Mouse (Mus musculus): ENCODE results near the gene Pik3ip1.

The Pik3ip1 gene

DNA sequence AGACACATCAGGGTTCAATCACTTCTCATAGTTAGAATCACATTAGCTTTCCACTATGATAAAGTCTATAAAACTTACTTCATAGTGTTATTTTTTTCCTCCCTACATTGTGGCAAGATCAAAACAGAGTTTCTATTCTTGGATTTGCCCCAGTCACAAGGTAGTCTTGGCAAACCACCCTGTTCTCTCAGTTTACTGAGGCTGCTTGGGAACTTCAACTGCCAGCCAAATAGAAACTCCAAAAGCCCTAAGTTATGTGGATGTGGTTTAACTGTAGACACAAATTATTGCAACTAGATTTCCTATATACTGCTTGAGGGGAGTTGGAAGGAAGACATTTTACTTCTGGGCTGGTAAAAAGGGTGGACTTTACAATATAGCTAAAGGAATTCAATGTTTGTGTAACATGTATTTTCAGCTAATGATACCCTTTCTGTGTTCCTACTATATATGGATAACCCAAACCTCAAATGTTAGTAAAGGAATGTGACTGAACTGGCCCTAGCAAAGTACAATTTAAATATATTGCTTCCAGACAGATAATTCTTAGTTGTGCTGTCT, at the start of gene Pik3ip1:
Gene Pik3ip1, plus strand, starts transcription at position 511 of the 561 bp plus-strand sequence.
- TF ChIP-seq GATA4 (IDR thresholded peaks at IDR 0.05; ENCODE audit: insufficient replicate concordance, low read length): no peak

DNA sequence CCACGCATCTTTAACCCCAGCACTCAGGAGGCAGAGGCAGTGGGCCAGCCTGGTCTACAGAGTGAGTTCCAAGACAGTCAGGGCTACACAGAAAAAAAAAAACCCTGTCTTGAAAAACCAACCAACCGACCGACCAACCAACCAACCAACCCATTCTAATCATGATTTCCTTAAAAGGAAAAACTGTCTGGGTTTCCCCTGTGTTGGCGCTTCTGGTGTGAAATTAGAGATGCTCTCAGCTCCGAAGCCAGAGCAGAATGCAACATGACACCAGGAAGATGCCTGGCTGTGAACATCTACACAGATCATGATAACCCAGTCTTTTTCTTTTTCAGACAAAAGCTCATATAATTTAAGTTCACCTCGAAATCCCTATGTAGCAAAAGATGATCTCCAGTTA, 47.3 kb upstream of the Pik3ip1 start:
- TF ChIP-seq GATA4 (IDR thresholded peaks at IDR 0.05; ENCODE audit: insufficient replicate concordance, low read length): no peak

DNA sequence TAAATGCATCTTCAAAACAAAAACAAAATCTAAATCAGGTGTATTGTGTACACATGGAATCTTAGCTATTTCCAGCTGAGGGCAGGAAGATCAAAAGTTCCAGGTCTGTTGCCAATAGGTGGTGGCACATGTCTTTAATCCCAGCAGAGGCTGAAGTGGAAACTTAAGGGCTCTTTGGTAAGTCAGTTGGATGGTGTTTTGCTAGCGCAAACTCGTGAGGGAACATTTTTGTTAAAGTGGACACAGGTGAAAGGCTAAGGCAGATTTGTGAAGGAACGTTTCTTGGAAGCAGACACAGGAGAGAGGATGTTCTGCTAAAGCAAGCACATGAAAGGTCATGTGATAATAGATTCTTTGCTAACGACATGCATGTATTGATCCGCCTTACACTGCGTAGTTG, 46.6 kb upstream of the Pik3ip1 start:
- TF ChIP-seq GATA4 (IDR thresholded peaks at IDR 0.05; ENCODE audit: insufficient replicate concordance, low read length): no peak

DNA sequence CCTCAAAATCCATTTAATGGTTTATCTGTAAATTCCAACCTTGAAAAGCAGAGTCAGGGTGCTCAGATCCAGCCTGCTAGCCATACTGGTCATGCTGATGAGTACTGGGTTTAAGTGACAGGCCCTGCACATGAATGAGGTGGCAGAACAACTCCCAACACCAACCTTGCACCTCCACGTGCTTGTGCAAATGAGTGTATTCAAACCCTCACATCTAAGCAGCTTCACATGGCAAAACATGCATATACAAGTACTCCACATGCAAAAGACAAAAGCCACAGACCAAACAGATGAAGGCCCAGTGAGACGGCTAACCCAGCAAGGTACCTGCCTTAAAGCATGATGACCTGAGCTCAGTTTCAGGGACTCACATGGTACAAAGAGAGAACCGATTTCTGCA, 44.3 kb upstream of the Pik3ip1 start:
- no peak for TF ChIP-seq GATA4 (IDR thresholded peaks at IDR 0.05; ENCODE audit: insufficient replicate concordance, low read length)

DNA sequence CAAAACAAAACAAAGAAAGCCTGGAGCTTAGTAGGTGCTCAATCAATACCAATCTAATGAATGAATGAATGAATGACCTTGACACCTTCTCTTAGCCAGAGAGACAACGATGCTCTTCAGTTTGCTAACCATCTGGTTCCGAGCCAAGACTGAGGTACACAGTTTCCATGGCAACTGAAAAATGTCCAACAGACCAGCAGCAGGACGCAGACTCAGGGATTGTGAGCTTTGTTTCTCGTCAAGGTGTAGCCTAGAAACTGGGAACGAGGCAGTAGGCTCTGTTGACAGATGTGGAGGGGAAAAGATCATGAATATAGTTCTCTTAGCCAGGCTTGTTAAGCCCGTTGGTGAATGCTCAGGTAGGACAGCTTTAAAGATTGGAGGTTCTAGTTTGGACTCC, 43.1 kb upstream of the Pik3ip1 start:
- no peak for TF ChIP-seq GATA4 (IDR thresholded peaks at IDR 0.05; ENCODE audit: insufficient replicate concordance, low read length)

DNA sequence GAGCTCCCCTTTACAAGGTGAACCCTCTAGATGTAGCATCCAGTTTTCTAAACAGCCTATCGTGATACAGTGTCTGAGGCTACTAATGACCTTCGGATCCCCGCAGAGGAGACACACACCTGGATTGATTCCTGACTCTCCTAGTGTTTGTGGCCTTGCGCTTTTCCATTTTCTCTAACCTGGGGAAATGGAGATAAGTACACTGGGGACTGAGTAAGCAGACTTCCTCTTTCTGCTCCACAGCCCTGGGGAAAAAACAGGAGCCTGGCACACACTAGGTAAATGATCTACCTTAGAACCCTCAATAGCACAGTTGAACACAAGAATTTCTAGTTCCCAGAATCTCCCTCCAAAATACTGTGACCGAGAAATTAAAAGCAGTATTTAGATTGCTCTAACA, 42.3 kb upstream of the Pik3ip1 start:
- TF ChIP-seq GATA4 (IDR thresholded peaks at IDR 0.05; ENCODE audit: insufficient replicate concordance, low read length): no peak

DNA sequence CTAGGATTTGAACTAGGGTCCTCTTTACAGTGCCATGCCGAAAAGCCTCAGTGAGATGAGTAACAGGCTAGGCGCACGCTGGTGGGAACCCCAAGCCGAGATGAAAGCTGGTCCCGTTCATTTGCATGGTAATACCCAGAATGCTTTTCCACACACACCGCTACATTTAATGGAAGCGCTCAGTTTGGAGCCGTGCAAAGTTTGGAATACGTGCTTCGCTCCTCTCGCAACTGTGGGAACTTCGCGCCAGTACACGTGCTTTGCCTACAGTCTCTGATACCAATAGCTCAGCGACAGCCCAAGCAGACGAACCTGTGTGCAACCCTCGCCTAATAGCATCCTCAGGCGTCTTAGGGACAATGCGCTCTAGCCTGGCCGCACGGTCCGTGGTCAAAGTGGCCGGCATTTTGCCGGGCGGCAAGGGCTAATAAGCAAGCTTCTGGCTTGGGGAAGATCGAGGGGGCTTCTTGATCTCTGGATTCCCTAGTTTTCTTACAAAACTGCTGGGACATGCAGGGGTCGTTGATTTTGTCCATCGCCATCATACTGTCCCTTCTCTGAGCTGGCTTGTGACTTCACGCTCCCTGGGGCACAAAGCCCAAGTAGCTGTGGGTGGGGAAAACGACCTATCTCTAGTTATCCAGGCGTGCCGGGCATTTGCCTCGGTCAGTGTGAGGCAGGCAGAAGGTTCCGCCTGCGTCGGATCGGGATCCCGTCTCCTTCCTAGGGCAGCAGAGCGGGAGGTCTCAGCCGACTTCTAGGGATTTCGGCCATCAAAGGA, 41.5 kb upstream of the Pik3ip1 start, which contains the start of gene Patz1:
Gene Patz1, plus strand, starts transcription at position 354 of the 781 bp plus-strand sequence.
- TF ChIP-seq GATA4 (IDR thresholded peaks at IDR 0.05; ENCODE audit: insufficient replicate concordance, low read length): no peak

DNA sequence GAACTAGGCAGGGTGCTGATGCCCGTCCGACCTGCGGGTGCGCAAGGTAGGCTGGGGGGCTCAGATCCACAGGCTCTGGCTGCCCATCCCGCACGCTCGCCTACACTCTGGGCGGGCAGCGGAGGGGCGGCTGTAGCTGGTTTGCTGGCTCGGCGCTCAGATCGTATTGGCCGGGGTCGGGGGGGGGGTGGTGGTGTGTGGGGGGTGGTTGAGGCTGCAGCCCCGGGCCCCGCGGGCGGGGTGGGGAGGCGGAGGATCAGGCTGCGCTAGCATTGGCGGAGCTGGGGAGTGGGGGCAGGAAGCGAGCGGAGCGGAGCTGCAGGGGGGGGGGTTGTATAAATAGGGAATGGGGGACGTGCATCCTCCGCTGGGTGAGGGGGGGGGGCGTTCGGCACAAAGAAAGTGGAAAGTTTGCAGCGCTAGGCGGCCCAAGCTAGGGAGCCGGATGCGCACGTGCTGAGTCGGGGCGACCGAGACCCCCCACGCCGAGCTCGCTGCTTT, 40.8 kb upstream of the Pik3ip1 start:
- TF ChIP-seq GATA4 (IDR thresholded peaks at IDR 0.05; ENCODE audit: insufficient replicate concordance, low read length): no peak

DNA sequence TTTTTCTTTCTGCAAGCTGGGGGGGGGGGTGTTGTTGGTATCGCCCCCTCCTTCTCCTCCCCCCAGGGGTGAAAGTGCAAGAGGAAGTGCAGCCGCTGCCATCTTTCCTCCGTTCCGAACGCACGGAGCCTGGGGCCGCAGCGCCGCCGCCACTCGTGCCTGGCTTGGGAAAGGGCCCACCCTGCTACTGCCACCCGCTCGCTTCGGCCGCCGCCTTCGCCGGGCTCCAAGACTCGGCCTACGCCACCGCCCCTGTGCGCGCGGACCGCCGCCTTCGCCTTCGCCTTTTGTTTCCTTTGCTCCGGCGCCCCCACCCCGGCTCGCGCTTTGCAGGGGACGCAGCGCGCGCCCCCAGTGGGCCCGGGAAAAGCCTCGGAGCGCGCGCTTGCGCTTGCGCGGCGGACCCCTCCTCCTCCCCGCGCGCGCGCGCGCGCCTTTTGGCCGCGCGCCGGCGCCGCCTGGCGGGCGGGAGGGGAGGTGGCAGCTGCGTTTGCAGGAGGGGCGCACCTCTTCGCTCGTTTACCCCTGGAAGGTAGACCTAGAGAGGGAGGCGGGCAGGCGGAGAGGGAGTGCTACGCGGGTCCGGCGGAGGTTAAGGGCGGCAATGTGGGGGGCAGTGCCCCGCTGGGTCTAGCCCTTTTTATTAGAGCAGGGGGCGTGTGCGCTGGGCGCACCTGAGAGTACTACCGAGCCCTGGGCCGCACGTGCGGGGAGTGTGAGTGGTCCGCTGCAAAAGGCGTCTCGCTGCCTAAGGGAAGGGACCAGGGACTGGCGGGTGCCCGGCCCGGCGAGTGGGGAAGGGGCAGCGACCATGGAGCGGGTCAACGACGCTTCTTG, 40.2 kb upstream of the Pik3ip1 start:
- TF ChIP-seq GATA4 (IDR thresholded peaks at IDR 0.05; ENCODE audit: insufficient replicate concordance, low read length): no peak

DNA sequence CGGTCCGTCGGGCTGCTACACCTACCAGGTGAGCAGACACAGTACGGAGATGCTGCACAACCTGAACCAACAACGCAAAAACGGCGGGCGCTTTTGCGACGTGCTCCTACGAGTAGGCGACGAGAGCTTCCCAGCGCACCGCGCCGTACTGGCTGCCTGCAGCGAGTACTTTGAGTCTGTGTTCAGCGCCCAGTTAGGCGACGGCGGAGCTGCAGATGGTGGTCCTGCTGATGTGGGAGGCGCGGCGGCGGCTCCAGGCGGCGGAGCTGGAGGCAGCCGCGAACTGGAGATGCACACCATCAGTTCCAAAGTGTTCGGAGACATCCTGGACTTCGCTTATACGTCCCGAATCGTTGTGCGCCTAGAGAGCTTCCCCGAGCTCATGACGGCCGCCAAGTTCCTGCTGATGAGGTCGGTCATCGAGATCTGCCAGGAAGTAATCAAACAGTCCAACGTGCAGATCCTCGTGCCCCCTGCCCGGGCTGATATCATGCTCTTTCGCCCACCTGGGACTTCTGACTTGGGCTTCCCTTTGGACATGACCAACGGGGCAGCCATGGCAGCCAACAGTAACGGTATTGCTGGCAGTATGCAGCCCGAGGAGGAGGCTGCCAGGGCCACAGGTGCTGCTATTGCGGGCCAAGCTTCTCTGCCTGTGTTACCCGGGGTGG, 39.4 kb upstream of the Pik3ip1 start:
- no peak for TF ChIP-seq GATA4 (IDR thresholded peaks at IDR 0.05; ENCODE audit: insufficient replicate concordance, low read length)

DNA sequence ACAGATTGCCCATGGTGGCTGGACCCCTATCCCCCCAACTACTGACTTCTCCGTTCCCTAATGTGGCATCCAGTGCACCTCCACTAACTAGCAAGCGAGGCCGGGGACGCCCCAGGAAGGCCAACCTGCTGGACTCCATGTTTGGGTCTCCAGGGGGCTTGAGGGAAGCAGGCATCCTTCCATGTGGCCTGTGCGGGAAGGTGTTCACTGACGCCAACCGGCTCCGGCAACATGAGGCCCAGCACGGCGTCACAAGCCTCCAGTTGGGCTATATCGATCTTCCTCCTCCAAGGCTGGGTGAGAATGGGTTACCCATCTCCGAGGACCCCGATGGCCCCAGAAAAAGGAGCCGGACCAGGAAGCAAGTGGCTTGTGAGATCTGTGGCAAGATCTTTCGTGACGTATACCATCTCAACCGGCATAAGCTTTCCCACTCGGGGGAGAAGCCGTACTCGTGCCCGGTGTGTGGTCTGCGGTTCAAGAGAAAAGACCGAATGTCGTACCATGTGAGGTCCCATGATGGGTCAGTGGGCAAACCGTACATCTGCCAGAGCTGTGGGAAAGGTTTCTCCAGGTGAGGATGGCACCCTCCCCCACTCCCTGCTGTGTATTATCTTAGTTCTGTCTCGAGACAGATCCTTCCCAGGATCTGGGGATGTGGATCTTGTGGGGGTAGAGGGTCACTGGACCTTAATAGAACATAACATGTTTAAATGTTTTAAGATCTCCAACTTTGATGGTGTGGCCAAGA, 38.7 kb upstream of the Pik3ip1 start:
- no peak for TF ChIP-seq GATA4 (IDR thresholded peaks at IDR 0.05; ENCODE audit: insufficient replicate concordance, low read length)

DNA sequence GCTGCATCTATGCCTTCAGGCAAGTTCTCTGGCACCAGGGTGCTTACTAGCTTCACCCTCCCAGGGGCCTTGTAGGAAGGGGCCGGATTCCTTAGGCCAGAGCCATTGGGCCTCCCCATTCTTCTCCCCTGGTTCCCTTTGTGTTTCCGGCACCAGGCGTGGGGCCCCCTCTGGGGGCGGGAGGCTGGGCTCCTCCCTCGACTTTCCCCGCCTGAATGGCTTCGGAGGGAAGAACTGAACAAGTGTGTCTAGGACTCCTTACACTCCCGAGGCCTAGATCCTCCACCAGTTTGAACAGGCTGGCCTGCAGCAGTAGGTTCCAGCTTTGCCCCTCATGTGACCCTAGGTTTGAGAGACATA, 38.2 kb upstream of the Pik3ip1 start:
- TF ChIP-seq GATA4 (IDR thresholded peaks at IDR 0.05; ENCODE audit: insufficient replicate concordance, low read length): no peak

DNA sequence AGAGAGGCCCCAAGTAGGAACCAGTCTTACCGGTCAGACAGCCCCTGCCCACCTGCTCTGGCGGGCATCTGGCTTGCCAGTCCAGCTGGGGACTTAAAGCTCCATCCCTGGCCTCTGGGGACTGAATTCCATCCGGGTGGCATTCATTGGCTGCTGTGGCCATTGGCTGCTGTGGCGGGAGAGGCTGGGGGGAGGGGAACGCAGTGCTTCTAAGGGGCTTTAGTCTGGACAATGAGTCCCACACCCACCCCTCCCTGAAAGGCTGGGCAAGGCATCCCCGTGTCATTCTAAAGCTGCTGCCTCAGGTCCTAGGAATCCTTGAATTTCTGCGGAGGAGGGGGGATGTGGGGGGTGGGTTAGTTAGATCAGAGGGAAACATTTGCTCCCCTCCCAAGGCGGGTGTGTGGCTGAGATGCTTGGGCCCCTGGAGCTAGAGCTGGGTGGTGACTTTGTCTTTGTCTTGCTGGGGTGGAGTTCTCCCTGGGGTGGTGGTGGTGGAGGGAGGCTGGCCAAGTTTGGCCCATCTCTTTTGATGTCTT, 37.4 kb upstream of the Pik3ip1 start:
- TF ChIP-seq GATA4 (IDR thresholded peaks at IDR 0.05; ENCODE audit: insufficient replicate concordance, low read length): no peak

DNA sequence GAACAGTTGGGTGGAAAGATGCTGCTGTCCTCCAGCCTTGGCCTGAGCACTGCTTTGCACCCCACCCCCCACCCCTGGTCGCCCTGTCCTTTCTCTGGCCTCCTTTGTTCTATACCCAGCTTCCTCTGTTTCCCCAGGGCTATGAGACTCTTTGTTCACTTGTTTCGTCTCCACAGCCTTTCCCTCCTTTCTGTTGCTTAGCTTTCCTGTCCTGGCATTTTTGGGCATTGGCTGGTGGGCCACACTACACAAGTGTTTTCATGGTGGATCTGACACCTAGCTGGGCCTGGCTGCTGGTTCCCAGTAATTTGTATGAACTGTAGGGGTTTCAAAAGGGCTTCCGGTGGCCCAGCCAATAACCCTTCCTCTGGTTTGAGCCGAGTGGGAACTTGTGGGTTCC, 36.8 kb upstream of the Pik3ip1 start:
- TF ChIP-seq GATA4 (IDR thresholded peaks at IDR 0.05; ENCODE audit: insufficient replicate concordance, low read length): no peak
